In genomic region chr3:96221640-96222038, GRCm38 (mm10) we compare ENCODE assay signal across 8 mouse cellular contexts. TPM values are rescaled to one million over a fixed set of nuclear protein-coding genes. Genes with fewer than 3 reads are reported as not detected.
DNase-seq lines count a peak whose midpoint lies in the region; ATAC-seq lines count a peak whose summit lies in the region.

No protein-coding gene starts in this region.

- H3K4me3 ChIP-seq in kidney, embryonic 16.5 days (ENCODE audit: low read length), result peak overlapping the region; percentile 72
- H3K4me3 ChIP-seq in neural tube, embryonic 14.5 days (ENCODE audit: low read depth, low read length), result peak overlapping the region; percentile 48

- H3K4me2 ChIP-seq in kidney, embryonic 16.5 days (replicated peaks; ENCODE audit: low read depth, low read length), result peak overlapping the region; percentile 77
- H3K4me2 ChIP-seq in neural tube, embryonic 14.5 days (ENCODE audit: low read depth, low read length), result peak overlapping the region; percentile 83

- peak; percentile 43 for DNase-seq in cerebellum, adult 9-11 months
- DNase-seq in cerebellum, postnatal 4 days (ENCODE audit: low spot score in 2 of 2), result no peak
- DNase-seq in right cerebral cortex, postnatal 25 days, result peak; percentile 19
- no peak for DNase-seq in right cerebral cortex, postnatal 4 days
- no peak for DNase-seq in left cerebral cortex, adult 11 months (ENCODE audit: low spot score)
- DNase-seq in right cerebral cortex, postnatal 14 days, result no peak

- H3K36me3 ChIP-seq in kidney, embryonic 16.5 days (ENCODE audit: insufficient read depth, low read length), result no peaks in the 10 kb centered on the region
- H3K36me3 ChIP-seq in neural tube, embryonic 14.5 days (ENCODE audit: control insufficient read depth, insufficient read depth, low read length), result no peaks in the 10 kb centered on the region

- peak overlapping the region; percentile 67 for H3K9ac ChIP-seq in kidney, embryonic 16.5 days (replicated peaks; ENCODE audit: low read length)
- peak overlapping the region; percentile 54 for H3K9ac ChIP-seq in neural tube, embryonic 14.5 days (replicated peaks; ENCODE audit: low read depth, low read length)

- no peaks in the 10 kb centered on the region for H3K9me3 ChIP-seq in kidney, embryonic 16.5 days (ENCODE audit: low read length)
- H3K9me3 ChIP-seq in neural tube, embryonic 14.5 days (ENCODE audit: control insufficient read depth, low read length), result no peaks in the 10 kb centered on the region

- H3K4me1 ChIP-seq in kidney, embryonic 16.5 days (ENCODE audit: insufficient read depth, low read length), result peaks cover 53% of the 10 kb centered on the region
- peaks cover 13% of the 10 kb centered on the region for H3K4me1 ChIP-seq in neural tube, embryonic 14.5 days (ENCODE audit: control insufficient read depth, insufficient read depth, low read length)

- H3K27ac ChIP-seq in kidney, embryonic 16.5 days (ENCODE audit: low read length), result peak overlapping the region; percentile 100
- H3K27ac ChIP-seq in neural tube, embryonic 14.5 days (ENCODE audit: low read depth, low read length), result peak overlapping the region; percentile 95

- ATAC-seq in kidney, embryonic 16.5 days (ENCODE audit: low FRiP score, low TSS enrichment), result no peak
- no peak for ATAC-seq in neural tube, embryonic 14.5 days (ENCODE audit: low read depth)

- H3K27me3 ChIP-seq in kidney, embryonic 16.5 days (ENCODE audit: insufficient read depth, low read length), result no peaks in the 10 kb centered on the region
- no peaks in the 10 kb centered on the region for H3K27me3 ChIP-seq in neural tube, embryonic 14.5 days (ENCODE audit: control insufficient read depth, insufficient read depth, low read length)

- 17% methylated on average over 9 of the region's 9 CpGs for WGBS in kidney, embryonic 16.5 days
- WGBS in neural tube, embryonic 14.5 days, result 16% methylated on average over 9 of the region's 9 CpGs

RNA-seq across cellular contexts. Expression of gene Hist2h2be, which starts 0.7 kb away (rescaled TPM):
- polyA plus RNA-seq in kidney, embryonic 16.5 days (2015; fragmentation: Nextera tagmentation; extraction: Ambion mirVana), result 11.1 and 16.9 TPM in 2 replicates
- polyA plus RNA-seq in neural tube, embryonic 14.5 days (2014; fragmentation: Nextera tagmentation; extraction: Ambion mirVana), result 4.3 and 4.8 TPM in 2 replicates

RNA-seq across cellular contexts. Expression of gene Hist2h2ac, which starts 1.0 kb away (rescaled TPM):
- 7.0 and 7.5 TPM in 2 replicates for polyA plus RNA-seq in kidney, embryonic 16.5 days (2015; fragmentation: Nextera tagmentation; extraction: Ambion mirVana)
- 1.3 and 2.1 TPM in 2 replicates for polyA plus RNA-seq in neural tube, embryonic 14.5 days (2014; fragmentation: Nextera tagmentation; extraction: Ambion mirVana)

RNA-seq across cellular contexts. Expression of gene Hist2h2ab, which starts 2.0 kb away (rescaled TPM):
- 0.87 TPM in 1 of 2 replicates, not detected in the other for polyA plus RNA-seq in kidney, embryonic 16.5 days (2015; fragmentation: Nextera tagmentation; extraction: Ambion mirVana)
- polyA plus RNA-seq in neural tube, embryonic 14.5 days (2014; fragmentation: Nextera tagmentation; extraction: Ambion mirVana), result 0.71 and 0.72 TPM in 2 replicates

RNA-seq across cellular contexts. Expression of gene Bola1, which starts 2.1 kb away (rescaled TPM):
- 50.1 and 51.3 TPM in 2 replicates for polyA plus RNA-seq in kidney, embryonic 16.5 days (2015; fragmentation: Nextera tagmentation; extraction: Ambion mirVana)
- 61.5 and 69.0 TPM in 2 replicates for polyA plus RNA-seq in neural tube, embryonic 14.5 days (2014; fragmentation: Nextera tagmentation; extraction: Ambion mirVana)

RNA-seq across cellular contexts. Expression of gene Hist2h3c2, which starts 17.3 kb away (rescaled TPM):
- 3.1 and 3.7 TPM in 2 replicates for polyA plus RNA-seq in kidney, embryonic 16.5 days (2015; fragmentation: Nextera tagmentation; extraction: Ambion mirVana)
- 0.71 and 1.1 TPM in 2 replicates for polyA plus RNA-seq in neural tube, embryonic 14.5 days (2014; fragmentation: Nextera tagmentation; extraction: Ambion mirVana)

Comparison
In these comparisons a context has a peak if more than half of its experiments do, and no peak if none do; other contexts are left out.
1. DNase-seq: peak in cerebellum, adult 9-11 months (single experiment) and right cerebral cortex, postnatal 25 days (single experiment); none in cerebellum, postnatal 4 days (0 of 2), right cerebral cortex, postnatal 4 days (single experiment), left cerebral cortex, adult 11 months (single experiment) and right cerebral cortex, postnatal 14 days (single experiment).